Mouse (Mus musculus) kidney, adult 18-20 months (tissue): ENCODE results near the gene Sulf2.

Experiments used
- DNase-seq: peaks from one replicate; pipeline ENCODE4 v3.0.0; 2021

Sulf2 gene

DNA sequence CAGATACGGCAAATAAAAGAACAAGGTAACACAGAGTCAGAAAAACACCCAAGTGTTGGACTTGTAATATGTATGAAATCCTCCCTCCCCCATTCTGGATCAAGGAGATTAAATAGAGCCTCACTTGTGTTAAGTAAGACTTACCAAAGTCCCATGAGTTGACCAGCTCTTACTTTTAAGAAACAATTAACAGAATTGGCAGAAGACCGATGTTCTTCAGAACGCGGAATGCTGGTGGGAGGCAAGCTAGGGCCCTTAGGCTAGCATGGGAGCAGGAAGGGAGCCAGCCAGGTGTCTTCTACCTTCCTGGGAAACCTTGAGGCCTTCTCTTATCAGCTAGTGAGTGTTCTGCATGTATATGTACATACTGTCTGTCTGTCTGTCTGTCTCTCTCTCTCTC is 107.5 kb downstream of the Sulf2 start:
- DNase-seq: no peak

DNA sequence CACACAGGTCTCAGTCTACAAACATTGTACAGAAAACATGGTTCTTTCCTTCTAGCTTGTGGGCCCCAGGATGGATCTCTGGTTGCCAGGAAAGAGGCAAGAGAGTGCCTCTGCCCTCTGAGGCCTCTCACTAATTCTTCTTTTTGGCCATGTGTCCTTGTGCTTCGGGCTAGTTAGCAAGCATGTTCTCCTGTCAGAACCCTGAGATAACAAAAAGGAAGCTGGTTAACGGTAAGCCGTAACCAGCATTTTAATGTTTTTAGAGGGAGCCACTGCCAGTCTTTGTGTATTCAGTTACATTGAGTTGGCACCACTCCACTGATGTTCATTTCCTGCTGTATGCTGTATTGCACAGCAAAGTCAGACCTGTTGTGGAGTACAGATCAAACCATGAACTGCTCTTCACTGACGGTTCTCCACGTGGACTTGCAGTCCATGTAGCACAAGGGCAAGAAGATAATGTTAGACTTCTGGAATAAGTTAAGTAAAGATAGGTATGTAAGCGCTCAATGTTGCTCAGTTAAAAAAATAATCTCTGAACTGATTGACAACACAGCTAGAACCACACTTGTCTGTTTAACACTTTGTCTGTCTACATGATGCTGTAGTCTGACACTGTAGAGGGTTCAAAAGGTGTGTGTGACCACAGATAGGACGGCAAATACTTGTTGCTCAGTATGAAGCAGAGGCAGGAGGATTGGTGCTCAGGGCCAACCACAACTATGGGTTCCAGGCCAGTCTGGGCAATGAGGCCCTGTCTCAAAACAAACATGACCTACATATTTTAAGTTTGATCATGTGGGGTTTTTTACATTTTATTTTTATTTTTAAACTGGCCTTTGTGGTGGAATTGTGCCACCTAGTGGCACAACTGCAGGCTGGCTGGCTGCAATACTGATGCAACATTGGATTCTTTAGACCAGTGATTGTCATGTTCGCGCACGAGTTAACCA is 109.6 kb downstream of the Sulf2 start:
- DNase-seq: peak; percentile 51

DNA sequence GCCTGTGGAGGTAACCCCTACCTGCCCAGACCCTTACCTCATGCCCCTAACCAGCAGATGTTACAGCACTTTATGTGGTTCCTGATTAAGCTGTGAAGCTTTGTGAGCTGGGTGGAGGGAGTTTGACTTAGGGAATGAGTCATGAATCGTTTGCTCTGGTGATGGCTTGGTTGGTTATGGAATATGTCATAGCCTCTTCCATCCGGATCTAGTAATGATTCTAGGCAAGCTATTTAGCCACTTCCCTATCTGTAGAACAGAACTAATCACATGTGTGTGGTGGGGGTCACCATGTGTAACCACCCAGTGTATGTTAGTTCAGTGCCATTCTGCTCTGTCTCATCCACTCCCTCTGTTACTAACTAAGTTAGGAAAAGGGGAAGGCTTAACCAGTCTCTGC is 110.5 kb downstream of the Sulf2 start:
- DNase-seq: no peak

DNA sequence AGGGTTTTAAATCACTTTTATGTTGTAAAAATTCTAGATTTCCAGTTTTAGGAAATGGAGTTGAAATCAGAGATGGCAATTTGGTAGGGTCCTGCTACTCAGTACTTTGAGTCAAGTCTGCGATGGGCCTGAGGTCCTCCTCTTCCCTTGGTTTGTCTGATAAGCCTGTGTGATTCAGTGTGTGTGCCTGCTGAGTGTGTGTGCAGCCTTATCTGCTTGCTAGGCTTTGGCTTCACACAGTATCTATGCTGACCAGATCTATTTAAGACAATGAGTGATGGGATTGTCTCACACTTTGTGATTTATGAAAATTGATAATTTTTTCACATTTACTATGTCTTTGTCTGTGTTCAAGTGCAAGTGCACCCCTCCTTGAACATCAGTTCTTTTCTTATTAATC is 112.9 kb downstream of the Sulf2 start:
- DNase-seq: no peak

DNA sequence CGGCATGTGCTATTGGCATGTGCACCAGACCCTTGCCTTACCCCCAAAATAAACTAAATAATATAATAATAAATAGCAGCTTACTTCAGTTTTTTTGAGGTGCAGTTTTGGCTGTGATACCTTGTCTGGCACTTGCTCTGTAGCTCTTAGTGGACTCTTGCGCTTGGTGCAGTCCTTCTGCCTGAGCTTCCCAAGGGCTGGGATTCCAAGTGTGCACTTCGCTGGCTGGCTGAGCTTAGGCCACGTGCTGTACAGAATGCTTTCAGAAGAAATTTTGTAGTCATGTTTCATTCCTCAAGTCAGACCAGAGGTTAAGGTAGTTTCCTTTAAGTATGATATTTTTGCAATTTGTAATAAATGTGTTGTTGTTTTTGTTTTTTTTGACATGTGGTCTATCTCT is 115.8 kb downstream of the Sulf2 start:
- DNase-seq: peak; percentile 38

DNA sequence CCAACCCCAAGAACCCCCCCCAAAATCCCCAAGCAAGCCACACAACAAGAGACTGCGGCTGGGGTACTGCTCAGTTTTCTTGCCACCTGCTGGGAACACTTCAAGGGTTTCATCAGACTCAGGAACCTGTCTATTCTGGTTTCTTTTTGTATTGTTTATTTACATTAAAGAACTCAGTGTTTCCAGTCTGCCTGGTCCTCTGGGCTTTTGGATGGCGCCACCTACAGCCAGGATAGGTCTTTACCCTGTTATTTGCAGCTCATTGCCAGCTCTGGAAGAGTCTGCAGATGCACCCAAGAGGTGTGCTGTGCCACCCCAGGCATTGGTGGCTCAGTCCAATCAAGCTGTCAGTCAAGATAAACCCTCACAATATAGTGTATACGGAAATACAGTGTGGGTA is 119.7 kb downstream of the Sulf2 start:
- peak; percentile 79 for DNase-seq

DNA sequence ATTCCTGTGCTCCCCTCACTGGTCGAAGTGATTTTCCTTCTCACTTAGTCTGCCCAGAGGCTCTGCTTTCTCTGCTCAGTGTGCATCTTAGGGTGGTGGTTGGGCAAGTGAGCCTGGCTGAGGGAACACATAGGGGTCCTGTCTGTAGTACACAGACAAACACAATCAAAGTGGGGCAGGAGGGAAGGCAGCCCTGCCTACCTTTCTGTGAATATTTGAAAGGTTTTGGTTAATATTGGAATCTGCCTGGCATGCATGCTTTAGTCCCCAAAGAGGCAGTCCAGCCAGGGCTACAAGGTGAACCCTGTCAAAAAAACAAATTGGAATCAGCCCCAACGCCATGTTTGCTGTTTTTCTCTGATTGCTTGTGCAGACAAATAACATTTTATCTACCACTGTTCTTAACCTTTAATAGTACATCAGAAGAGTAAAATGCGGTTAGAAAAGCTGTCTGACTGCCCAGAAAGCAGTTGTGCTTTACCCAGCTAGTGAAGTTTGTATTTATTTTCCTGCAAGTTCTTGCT is 120.4 kb downstream of the Sulf2 start:
- DNase-seq: peak; percentile 59

DNA sequence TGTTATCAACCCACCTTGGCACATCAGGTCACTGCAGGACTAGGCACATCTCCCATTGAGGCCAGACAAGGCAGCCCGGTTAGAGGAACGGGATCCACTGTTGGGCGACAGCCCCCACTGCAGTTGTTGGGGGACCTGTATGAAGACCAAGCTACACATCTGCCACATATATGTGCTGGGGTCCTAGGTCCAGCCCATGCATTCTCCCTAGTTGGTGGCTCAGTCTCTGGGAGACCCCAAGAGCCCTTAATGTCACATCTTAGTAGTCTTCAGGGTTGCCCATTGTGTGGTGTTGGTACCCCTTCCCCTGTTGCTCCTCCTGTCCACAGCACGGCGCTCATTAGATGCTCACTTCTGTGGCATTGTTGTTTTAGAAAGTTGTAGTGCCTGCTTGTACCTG is 122.8 kb downstream of the Sulf2 start:
- DNase-seq: no peak

DNA sequence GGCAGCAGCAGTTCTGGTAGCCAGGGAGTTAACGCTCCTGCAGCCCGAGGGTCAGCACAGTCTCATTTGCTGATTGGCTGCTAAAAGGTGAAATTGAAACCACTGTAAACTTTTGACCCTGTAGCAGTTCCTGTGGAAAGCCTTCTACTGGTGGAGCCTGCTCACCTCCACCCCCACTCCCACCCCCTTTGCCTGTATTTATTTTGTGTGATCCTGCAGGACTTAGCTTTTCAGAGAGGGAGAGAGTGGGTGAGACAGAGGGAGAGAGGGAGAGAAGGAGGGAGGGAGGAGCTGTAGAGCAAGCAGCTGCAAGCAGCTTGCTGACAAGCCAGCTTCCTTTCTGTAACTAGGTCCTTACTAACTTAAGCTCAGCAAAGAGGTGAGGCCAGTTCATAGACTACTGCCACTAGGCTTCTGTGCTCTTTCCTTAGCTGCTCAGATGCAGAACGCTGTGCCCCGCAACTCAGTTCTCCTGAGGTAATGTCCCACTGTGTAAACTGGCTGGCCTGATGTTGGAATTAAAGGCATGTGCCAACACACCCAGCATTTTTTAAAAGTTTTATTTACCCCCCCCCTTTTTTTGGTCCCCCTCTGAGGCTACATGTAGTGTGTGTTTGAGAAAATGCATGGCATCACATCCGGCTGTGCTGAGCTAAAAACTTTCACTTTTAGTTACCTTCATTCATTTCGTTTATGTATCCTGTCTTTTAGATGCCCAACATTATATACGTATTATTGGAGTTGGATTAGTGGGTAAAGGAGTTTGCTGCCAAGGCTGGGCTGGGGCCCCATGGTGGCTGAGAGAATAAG is 124.1 kb downstream of the Sulf2 start:
- peak; percentile 65 for DNase-seq

DNA sequence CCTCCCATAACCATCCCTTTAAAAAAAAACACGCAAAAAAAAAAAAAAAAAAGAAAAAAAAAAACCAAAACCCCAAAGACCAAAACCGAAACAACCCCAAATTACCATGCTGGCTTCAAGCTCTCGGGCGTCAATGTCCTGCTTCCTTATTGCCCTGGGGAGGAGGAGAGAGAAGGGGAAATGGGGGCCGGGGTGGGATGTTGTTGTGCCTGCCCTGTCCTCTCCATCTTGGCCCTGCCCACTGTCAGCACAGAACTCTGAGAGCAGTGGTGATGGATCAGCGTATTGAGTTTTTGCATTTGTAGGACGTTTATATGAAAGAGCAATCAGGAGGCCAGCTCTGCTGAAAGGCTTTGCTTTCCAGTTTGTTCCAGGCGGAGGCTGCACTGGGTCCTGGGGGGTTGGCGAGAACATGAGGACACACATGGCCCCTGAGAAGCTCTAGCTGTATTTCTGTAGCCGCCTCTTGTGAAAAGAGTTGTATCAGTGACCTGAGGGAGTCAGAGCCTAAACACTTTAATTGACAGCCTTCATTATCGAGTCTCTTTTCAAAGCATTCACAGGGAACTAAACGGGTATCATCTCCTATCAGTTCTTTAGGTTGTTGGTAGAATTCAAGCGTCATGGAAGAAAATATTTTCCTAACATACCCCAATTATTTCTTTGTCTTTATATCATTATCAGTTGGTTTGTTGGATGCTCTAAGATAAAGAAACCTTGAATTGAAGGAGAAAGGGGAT is 125.0 kb downstream of the Sulf2 start:
- peak; percentile 44 for DNase-seq

DNA sequence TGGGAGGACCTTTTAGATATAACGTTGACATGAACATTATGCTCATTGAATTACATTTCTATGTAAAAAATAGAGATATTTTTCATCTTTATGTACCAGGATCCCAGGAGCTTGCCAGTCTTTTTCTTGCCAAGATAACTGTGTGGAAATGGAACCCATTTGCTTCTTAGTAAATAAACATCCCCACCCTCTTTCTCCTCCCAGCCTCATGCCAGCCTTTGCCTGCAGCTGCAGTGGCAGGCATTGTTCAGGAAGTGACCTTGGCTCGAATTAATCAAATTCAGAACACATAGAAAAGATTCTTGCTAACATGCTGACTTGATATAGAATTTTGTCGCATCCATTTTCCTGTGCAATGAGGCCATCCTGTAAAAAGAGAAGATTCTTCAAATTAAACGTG is 126.2 kb downstream of the Sulf2 start:
- no peak for DNase-seq

DNA sequence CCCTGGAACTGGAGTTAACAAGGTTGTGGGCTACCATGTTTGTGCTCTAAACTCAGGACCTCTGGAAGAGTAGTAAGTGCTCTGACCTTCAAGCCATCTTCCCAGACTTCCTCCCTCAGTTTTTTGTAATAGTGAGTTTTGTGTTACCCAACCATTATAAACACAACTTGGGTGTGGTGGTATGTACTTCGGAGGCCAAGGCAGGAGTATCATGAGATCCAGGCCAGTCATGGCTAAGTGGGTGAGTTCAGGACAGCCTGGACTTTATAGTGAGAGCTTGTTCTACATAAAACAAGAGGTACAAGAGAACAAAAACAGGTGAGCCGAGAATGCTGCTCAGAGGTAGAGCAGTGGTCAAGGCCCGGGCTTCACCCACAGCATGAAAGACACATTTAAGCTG is 127.6 kb downstream of the Sulf2 start:
- no peak for DNase-seq

DNA sequence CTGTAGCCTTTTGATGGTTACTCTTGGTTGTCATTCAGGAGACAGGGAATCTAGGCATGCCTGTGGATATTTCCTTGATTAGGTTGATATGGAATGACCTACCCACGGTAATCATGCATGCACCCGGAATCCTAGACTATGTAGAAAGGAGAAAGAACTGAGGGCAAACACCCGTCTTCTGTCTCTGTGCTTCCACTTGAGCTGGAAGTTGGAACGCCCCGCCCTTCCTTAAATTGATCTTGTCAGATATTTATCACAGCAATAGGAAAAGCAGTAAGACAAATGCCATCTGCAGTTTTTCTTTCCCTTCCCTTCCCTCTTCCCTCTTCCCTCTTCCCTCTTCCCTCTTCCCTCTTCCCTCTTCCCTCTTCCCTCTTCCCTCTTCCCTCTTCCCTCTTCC is 129.5 kb downstream of the Sulf2 start:
- DNase-seq: no peak

DNA sequence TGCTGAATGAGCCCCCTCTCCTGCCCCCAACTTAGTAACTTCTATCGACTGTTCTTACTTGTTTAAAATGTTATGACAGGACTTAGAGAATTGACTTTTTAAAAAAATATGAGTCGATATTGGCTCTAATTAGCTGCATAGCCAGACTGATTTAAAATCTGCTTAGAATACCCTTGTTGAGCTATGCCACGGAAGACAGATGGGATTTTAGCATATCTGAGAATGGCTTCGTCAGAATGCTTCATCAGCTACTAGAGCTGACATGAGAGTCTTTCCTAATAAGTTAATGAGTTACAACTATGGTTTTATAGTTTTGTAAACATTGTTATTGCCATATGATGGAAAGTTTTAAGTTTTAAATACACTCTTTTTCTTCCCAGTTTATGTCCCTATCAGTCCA is 130.8 kb downstream of the Sulf2 start:
- DNase-seq: no peak

DNA sequence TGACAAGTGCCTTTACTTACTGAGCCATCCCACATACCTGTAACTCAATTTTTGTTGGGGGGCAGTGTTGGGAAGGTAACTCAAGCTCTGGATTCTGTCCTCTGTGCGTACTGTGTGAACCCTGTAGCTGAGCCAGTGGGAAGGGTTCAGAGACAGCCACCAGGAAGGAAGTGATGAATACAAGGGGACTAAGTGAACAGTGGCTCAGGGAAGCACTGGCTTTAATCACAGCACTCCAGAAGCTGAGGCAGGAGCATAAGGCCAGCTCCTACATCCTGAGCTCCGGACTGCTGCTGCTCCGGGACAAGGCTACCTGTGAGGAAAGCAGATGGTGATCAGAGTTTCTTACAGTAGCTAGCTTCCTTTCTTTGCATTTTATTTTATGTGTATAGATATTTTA is 131.4 kb downstream of the Sulf2 start:
- no peak for DNase-seq
